ENCODE assay signal across 13 mouse cellular contexts in genomic region chr8:90657116-90657515, GRCm38 (mm10).
A peak's percentile ranks its signal among the peaks of the same experiment; 100 is the strongest.
DNase-seq lines count a peak whose midpoint lies in the region; ATAC-seq and TF ChIP-seq lines count a peak whose summit lies in the region.
"Had no signal": no experiment of that assay in that cellular context is flagged by ENCODE, and none has a peak within 500 bp of the region (broad histone marks: within the 10 kb centered on the region; RNA-seq: fewer than 3 reads in every experiment).

No protein-coding gene starts in this region.

- WGBS in heart, embryonic 16.5 days, result 74% methylated on average over 5 of the region's 5 CpGs
- WGBS in forebrain, embryonic 16.5 days, result 7% methylated on average over 5 of the region's 5 CpGs
- WGBS in midbrain, embryonic 13.5 days, result 9% methylated on average over 5 of the region's 5 CpGs
- 78% methylated on average over 5 of the region's 5 CpGs for WGBS in embryonic facial prominence, embryonic 10.5 days

- peaks cover 5% of the 10 kb centered on the region for H3K9me3 ChIP-seq in heart, embryonic 16.5 days (replicated peaks; ENCODE audit: control insufficient read depth, low read length)
- H3K9me3 ChIP-seq in forebrain, embryonic 16.5 days (ENCODE audit: control insufficient read depth, low read length), result peaks cover 5% of the 10 kb centered on the region; the same call in 1 of the 2 replicates
- peaks cover 5% of the 10 kb centered on the region; the same call in 1 of the 2 replicates for H3K9me3 ChIP-seq in midbrain, embryonic 13.5 days
- H3K9me3 ChIP-seq in embryonic facial prominence, embryonic 10.5 days, result peaks cover 5% of the 10 kb centered on the region

- no peak for TF ChIP-seq CTCF in brain, embryonic 14.5 days (IDR thresholded peaks at IDR 0.05; ENCODE audit: borderline replicate concordance, extremely low read depth, insufficient read depth, insufficient read length)

- TF ChIP-seq POLR2A in brain, embryonic 14.5 days (IDR thresholded peaks at IDR 0.05; ENCODE audit: borderline replicate concordance, extremely low read depth, insufficient read depth, insufficient read length, poor library complexity, severe bottlenecking), result no peak

- peaks cover 17% of the 10 kb centered on the region for H3K4me1 ChIP-seq in heart, embryonic 16.5 days (ENCODE audit: control insufficient read depth, insufficient read depth, low read length)
- H3K4me1 ChIP-seq in forebrain, embryonic 16.5 days (replicated peaks; ENCODE audit: control insufficient read depth, insufficient read depth, low read length), result peaks cover 27% of the 10 kb centered on the region
- H3K4me1 ChIP-seq in midbrain, embryonic 13.5 days (replicated peaks), result peaks cover 27% of the 10 kb centered on the region
- peaks cover 8% of the 10 kb centered on the region for H3K4me1 ChIP-seq in embryonic facial prominence, embryonic 10.5 days

- no peak overlapping the region for H3K9ac ChIP-seq in heart, embryonic 16.5 days (ENCODE audit: low read length)
- H3K9ac ChIP-seq in forebrain, embryonic 16.5 days (replicated peaks; ENCODE audit: low read depth, low read length), result no peak overlapping the region
- H3K9ac ChIP-seq in midbrain, embryonic 13.5 days (replicated peaks), result no peak overlapping the region
- H3K9ac ChIP-seq: lung, embryonic 14.5 days had no signal

- no peak for DNase-seq in heart, adult 18-20 months
- peak; percentile 82 for DNase-seq in brain, embryonic 14.5 days (ENCODE audit: low read depth)
- DNase-seq in embryonic facial prominence, embryonic 10.5 days (ENCODE audit: low spot score), result no peak
- no peak for DNase-seq in urinary bladder, adult 18-20 months (ENCODE audit: low spot score in 2 of 2)
- DNase-seq in heart, adult 9 months (ENCODE audit: low spot score in 2 of 2), result no peak
- DNase-seq: adrenal gland, adult 2 months had no signal

- H3K27ac ChIP-seq in heart, embryonic 16.5 days (ENCODE audit: low read length), result peak overlapping the region; percentile 52; the same call in 1 of the 2 replicates
- peak overlapping the region; percentile 72 for H3K27ac ChIP-seq in forebrain, embryonic 16.5 days (ENCODE audit: low read length)
- peak overlapping the region; percentile 41; the same call in 1 of the 2 replicates for H3K27ac ChIP-seq in midbrain, embryonic 13.5 days
- H3K27ac ChIP-seq in embryonic facial prominence, embryonic 10.5 days (replicated peaks), result no peak overlapping the region

- no peaks in the 10 kb centered on the region for H3K27me3 ChIP-seq in heart, embryonic 16.5 days (ENCODE audit: control insufficient read depth, insufficient read depth, low read length)
- no peaks in the 10 kb centered on the region for H3K27me3 ChIP-seq in forebrain, embryonic 16.5 days (replicated peaks; ENCODE audit: control insufficient read depth, insufficient read depth, low read length)
- H3K27me3 ChIP-seq in midbrain, embryonic 13.5 days, result no peaks in the 10 kb centered on the region
- no peaks in the 10 kb centered on the region for H3K27me3 ChIP-seq in embryonic facial prominence, embryonic 10.5 days (replicated peaks; ENCODE audit: low read depth, poor library complexity, severe bottlenecking)

- H3K4me3 ChIP-seq in heart, embryonic 16.5 days (ENCODE audit: low read length), result no peak overlapping the region
- no peak overlapping the region for H3K4me3 ChIP-seq in forebrain, embryonic 16.5 days (replicated peaks; ENCODE audit: low read length)
- H3K4me3 ChIP-seq in midbrain, embryonic 13.5 days (replicated peaks), result no peak overlapping the region
- H3K4me3 ChIP-seq in embryonic facial prominence, embryonic 10.5 days, result no peak overlapping the region
- H3K4me3 ChIP-seq: erythroblast, embryonic 14.5 days had no signal

- ATAC-seq in heart, embryonic 16.5 days (replicated peaks; ENCODE audit: extremely low read depth, insufficient read depth, low FRiP score), result no peak
- ATAC-seq in forebrain, embryonic 16.5 days, result peak; percentile 62
- ATAC-seq in midbrain, embryonic 13.5 days, result no peak
- ATAC-seq: intestine, postnatal 0 days had no signal

- no peaks in the 10 kb centered on the region for H3K36me3 ChIP-seq in heart, embryonic 16.5 days (ENCODE audit: control insufficient read depth, insufficient read depth)
- no peaks in the 10 kb centered on the region for H3K36me3 ChIP-seq in forebrain, embryonic 16.5 days (ENCODE audit: control insufficient read depth, insufficient read depth)
- H3K36me3 ChIP-seq in midbrain, embryonic 13.5 days, result no peaks in the 10 kb centered on the region
- no peaks in the 10 kb centered on the region for H3K36me3 ChIP-seq in embryonic facial prominence, embryonic 10.5 days (replicated peaks)

- H3K4me2 ChIP-seq in heart, embryonic 16.5 days (ENCODE audit: low read depth, low read length), result no peak overlapping the region
- H3K4me2 ChIP-seq in forebrain, embryonic 16.5 days (ENCODE audit: low read length), result peak overlapping the region; percentile 45
- peak overlapping the region; percentile 11 for H3K4me2 ChIP-seq in midbrain, embryonic 13.5 days (replicated peaks)
- H3K4me2 ChIP-seq: liver, embryonic 11.5 days; lung, embryonic 14.5 days had no signal
